Mouse (Mus musculus) CH12.LX (cell line): ENCODE data around the gene Crybb1.

ENCODE experiments used
- CHD1 ChIP-seq: IDR thresholded peaks from 2 replicates; pipeline ENCODE4 v1.6.1; 2012; ENCODE audit warnings: low read depth, low read length, improper control_type of control experiment, inconsistent platforms
- CTCF ChIP-seq, 2 experiments: IDR thresholded peaks in 1 of 2; conservative IDR thresholded peaks in 1 of 2; 2 replicates each; pipeline ENCODE4 v1.5.1; 2011 to 2012; ENCODE audit warnings: low read depth in 2 of 2, low read length in 2 of 2, improper control_type of control experiment in 1 of 2, inconsistent platforms in 1 of 2, mild to moderate bottlenecking in 1 of 2, moderate library complexity in 1 of 2
- EP300 ChIP-seq: IDR thresholded peaks from 2 replicates; pipeline ENCODE4 v1.6.1; 2011; ENCODE audit warnings: low read length, improper control_type of control experiment
- HCFC1 ChIP-seq: IDR thresholded peaks from 2 replicates; pipeline ENCODE4 v1.6.1; 2012; ENCODE audit warnings: low read depth, mild to moderate bottlenecking, inconsistent platforms, low read length, improper control_type of control experiment
- MYC ChIP-seq: IDR thresholded peaks from 2 replicates; pipeline ENCODE4 v1.6.1; 2011; ENCODE audit warnings: low read depth, mild to moderate bottlenecking, improper control_type of control experiment, low read length
- POLR2A ChIP-seq: IDR thresholded peaks from 2 replicates; pipeline ENCODE4 v1.6.1; 2011; ENCODE audit warnings: low read depth, mild to moderate bottlenecking, improper control_type of control experiment, low read length
- RCOR1 ChIP-seq: conservative IDR thresholded peaks from 2 replicates; pipeline ENCODE4 v1.6.1; 2012; ENCODE audit warnings: low read depth, mild to moderate bottlenecking, inconsistent platforms, low read length, improper control_type of control experiment
- USF1 ChIP-seq: IDR thresholded peaks from 2 replicates; pipeline ENCODE4 v1.6.1; 2014; ENCODE audit warnings: low read depth, mild to moderate bottlenecking, inconsistent platforms, low read length, improper control_type of control experiment

- TF ChIP-seq POLR2A, result no peak
- TF ChIP-seq EP300, result no peak
- TF ChIP-seq MYC, result no peak
- no peak for TF ChIP-seq CHD1
- TF ChIP-seq CTCF (conservative IDR thresholded peaks at IDR 0.05 in 1 of 2, IDR thresholded peaks at IDR 0.05 in 1 of 2; ENCODE audit: low read depth in 2 of 2, low read length in 2 of 2), result no peak
- no peak for TF ChIP-seq RCOR1
- no peak for TF ChIP-seq HCFC1
- no peak for TF ChIP-seq USF1
Observed at GRCm38 (mm10) chr5:112290536-112290880, 34.9 kb downstream of the Crybb1 start.
